22 mouse cellular contexts compared by ENCODE assay signal in genomic region chr6:92030646-92031045, GRCm38 (mm10). TPM values are rescaled to one million over a fixed set of nuclear protein-coding genes. Genes with fewer than 3 reads are reported as not detected.
A peak's percentile ranks its signal among the peaks of the same experiment; 100 is the strongest.
DNase-seq lines count a peak whose midpoint lies in the region; ATAC-seq and TF ChIP-seq lines count a peak whose summit lies in the region.
"Had no signal": no experiment of that assay in that cellular context is flagged by ENCODE, and none has a peak within 500 bp of the region (broad histone marks: within the 10 kb centered on the region; RNA-seq: fewer than 3 reads in every experiment).

No protein-coding gene starts in this region.

- no peak for ATAC-seq in kidney, embryonic 14.5 days (ENCODE audit: low FRiP score, low TSS enrichment)
- peak; percentile 23; the same call in 1 of the 2 replicates for ATAC-seq in liver, embryonic 12.5 days
- peak; percentile 62 for ATAC-seq in stomach, postnatal 0 days (ENCODE audit: low FRiP score, low TSS enrichment)
- no peak for ATAC-seq in midbrain, embryonic 14.5 days (ENCODE audit: low FRiP score, low TSS enrichment)
- ATAC-seq: forebrain, embryonic 14.5 days; midbrain, embryonic 13.5 days had no signal

- H3K36me3 ChIP-seq in heart, adult 2 months (ENCODE audit: control insufficient read depth, insufficient read depth, low read length): no peaks in the 10 kb centered on the region; the same call in 1 of the 2 replicates
- peaks cover 11% of the 10 kb centered on the region; the same call in 1 of the 2 replicates for H3K36me3 ChIP-seq in heart, embryonic 10.5 days
- no peaks in the 10 kb centered on the region for H3K36me3 ChIP-seq in kidney, embryonic 14.5 days (ENCODE audit: control insufficient read depth, insufficient read depth, low read length)
- H3K36me3 ChIP-seq in liver, embryonic 12.5 days: no peaks in the 10 kb centered on the region
- H3K36me3 ChIP-seq in stomach, postnatal 0 days (ENCODE audit: control insufficient read depth, insufficient read depth, low read length): no peaks in the 10 kb centered on the region
- H3K36me3 ChIP-seq in midbrain, embryonic 14.5 days (ENCODE audit: control insufficient read depth, insufficient read depth, low read length): no peaks in the 10 kb centered on the region
- H3K36me3 ChIP-seq: embryonic facial prominence, embryonic 13.5 days; heart, embryonic 15.5 days; limb, embryonic 12.5 days; liver, embryonic 15.5 days; midbrain, embryonic 13.5 days; neural tube, embryonic 13.5 days had no signal

- 48% methylated on average over 8 of the region's 8 CpGs for WGBS in heart, adult 2 months
- WGBS in heart, embryonic 10.5 days: 45% methylated on average over 8 of the region's 8 CpGs
- 67% methylated on average over 8 of the region's 8 CpGs for WGBS in kidney, embryonic 14.5 days
- WGBS in liver, embryonic 12.5 days (ENCODE audit: insufficient replicate concordance): 47% methylated on average over 8 of the region's 8 CpGs
- WGBS in stomach, postnatal 0 days: 70% methylated on average over 8 of the region's 8 CpGs
- 78% methylated on average over 8 of the region's 8 CpGs for WGBS in midbrain, embryonic 14.5 days

- intact Hi-C loops in heart, adult 2 months (cut with DNase I): no loop called here

- no peak for TF ChIP-seq CTCF in heart, adult 2 months (IDR thresholded peaks at IDR 0.05)
- no peak for TF ChIP-seq CTCF in stomach, postnatal 0 days (IDR thresholded peaks at IDR 0.05; ENCODE audit: low read depth)

- peaks cover 25% of the 10 kb centered on the region for H3K4me1 ChIP-seq in heart, adult 2 months (ENCODE audit: control insufficient read depth, insufficient read depth, low read length)
- H3K4me1 ChIP-seq in heart, embryonic 10.5 days: peaks cover 38% of the 10 kb centered on the region
- peaks cover 9% of the 10 kb centered on the region for H3K4me1 ChIP-seq in kidney, embryonic 14.5 days (ENCODE audit: control insufficient read depth, insufficient read depth, low read length)
- no peaks in the 10 kb centered on the region for H3K4me1 ChIP-seq in liver, embryonic 12.5 days
- H3K4me1 ChIP-seq in stomach, postnatal 0 days (replicated peaks; ENCODE audit: control insufficient read depth, insufficient read depth): peaks cover 9% of the 10 kb centered on the region
- no peaks in the 10 kb centered on the region for H3K4me1 ChIP-seq in midbrain, embryonic 14.5 days (ENCODE audit: control insufficient read depth, insufficient read depth, low read length)
- H3K4me1 ChIP-seq: midbrain, embryonic 13.5 days; neural tube, embryonic 13.5 days had no signal

- no peak for TF ChIP-seq EP300 in heart, adult 2 months (IDR thresholded peaks at IDR 0.05; ENCODE audit: insufficient read depth, low read depth, low read length)
- no peak for TF ChIP-seq EP300 in stomach, postnatal 0 days (optimal IDR thresholded peaks at IDR 0.05)

- no peak overlapping the region for H3K4me2 ChIP-seq in kidney, embryonic 14.5 days (replicated peaks; ENCODE audit: low read depth, low read length)
- H3K4me2 ChIP-seq in liver, embryonic 12.5 days: no peak overlapping the region
- H3K4me2 ChIP-seq in stomach, postnatal 0 days (replicated peaks; ENCODE audit: low read depth): no peak overlapping the region
- H3K4me2 ChIP-seq in midbrain, embryonic 14.5 days (ENCODE audit: low read length): no peak overlapping the region
- H3K4me2 ChIP-seq: embryonic facial prominence, embryonic 13.5 days; heart, embryonic 15.5 days; limb, embryonic 12.5 days; liver, embryonic 15.5 days; midbrain, embryonic 13.5 days; neural tube, embryonic 13.5 days had no signal

- no peaks in the 10 kb centered on the region for H3K27me3 ChIP-seq in heart, adult 2 months (ENCODE audit: control insufficient read depth, insufficient read depth, low read length)
- no peaks in the 10 kb centered on the region for H3K27me3 ChIP-seq in heart, embryonic 10.5 days (ENCODE audit: insufficient read depth, poor library complexity, severe bottlenecking)
- no peaks in the 10 kb centered on the region for H3K27me3 ChIP-seq in kidney, embryonic 14.5 days (ENCODE audit: control insufficient read depth, insufficient read depth, low read length)
- 0 out of 2 replicates have a peak, but pooled peaks cover 4% of the 10 kb centered on the region for H3K27me3 ChIP-seq in liver, embryonic 12.5 days (replicated peaks)
- no peaks in the 10 kb centered on the region for H3K27me3 ChIP-seq in stomach, postnatal 0 days (ENCODE audit: control insufficient read depth, insufficient read depth, low read length)
- H3K27me3 ChIP-seq in midbrain, embryonic 14.5 days (ENCODE audit: control insufficient read depth, insufficient read depth, low read length): no peaks in the 10 kb centered on the region
- H3K27me3 ChIP-seq: embryonic facial prominence, embryonic 13.5 days; heart, embryonic 15.5 days; limb, embryonic 12.5 days; liver, embryonic 15.5 days; midbrain, embryonic 13.5 days; neural tube, embryonic 13.5 days had no signal

- H3K4me3 ChIP-seq in heart, adult 2 months: no peak overlapping the region
- H3K4me3 ChIP-seq in heart, embryonic 10.5 days: no peak overlapping the region
- H3K4me3 ChIP-seq in kidney, embryonic 14.5 days (ENCODE audit: low read length): no peak overlapping the region
- H3K4me3 ChIP-seq in liver, embryonic 12.5 days: no peak overlapping the region
- H3K4me3 ChIP-seq in stomach, postnatal 0 days (ENCODE audit: low read depth, low read length): no peak overlapping the region
- no peak overlapping the region for H3K4me3 ChIP-seq in midbrain, embryonic 14.5 days (replicated peaks; ENCODE audit: low read depth, low read length)
- H3K4me3 ChIP-seq: embryonic facial prominence, embryonic 13.5 days; heart, embryonic 15.5 days; limb, embryonic 12.5 days; liver, embryonic 15.5 days; midbrain, embryonic 13.5 days; neural tube, embryonic 13.5 days had no signal

- no peaks in the 10 kb centered on the region for H3K9me3 ChIP-seq in heart, embryonic 10.5 days
- H3K9me3 ChIP-seq in kidney, embryonic 14.5 days (ENCODE audit: control insufficient read depth, low read length): no peaks in the 10 kb centered on the region
- no peaks in the 10 kb centered on the region for H3K9me3 ChIP-seq in liver, embryonic 12.5 days (replicated peaks)
- H3K9me3 ChIP-seq in stomach, postnatal 0 days (ENCODE audit: control insufficient read depth, low read length): no peaks in the 10 kb centered on the region
- no peaks in the 10 kb centered on the region for H3K9me3 ChIP-seq in midbrain, embryonic 14.5 days (ENCODE audit: control insufficient read depth, low read length)
- H3K9me3 ChIP-seq: embryonic facial prominence, embryonic 13.5 days; heart, embryonic 15.5 days; limb, embryonic 12.5 days; liver, embryonic 15.5 days; midbrain, embryonic 13.5 days; neural tube, embryonic 13.5 days had no signal

- no peak overlapping the region for H3K9ac ChIP-seq in heart, adult 2 months (ENCODE audit: low read depth, low read length)
- no peak overlapping the region for H3K9ac ChIP-seq in kidney, embryonic 14.5 days (ENCODE audit: low read depth, low read length)
- H3K9ac ChIP-seq in liver, embryonic 12.5 days: no peak overlapping the region
- H3K9ac ChIP-seq in stomach, postnatal 0 days (ENCODE audit: low read length): no peak overlapping the region
- H3K9ac ChIP-seq in midbrain, embryonic 14.5 days (replicated peaks; ENCODE audit: low read length): no peak overlapping the region
- H3K9ac ChIP-seq: embryonic facial prominence, embryonic 13.5 days; heart, embryonic 15.5 days; limb, embryonic 12.5 days; liver, embryonic 15.5 days; midbrain, embryonic 13.5 days; neural tube, embryonic 13.5 days had no signal

- no peak for TF ChIP-seq POLR2A in heart, adult 2 months (IDR thresholded peaks at IDR 0.05; ENCODE audit: insufficient read depth, low read depth, low read length)

- peak overlapping the region; percentile 15; the same call in 1 of the 2 replicates for H3K27ac ChIP-seq in heart, adult 2 months
- H3K27ac ChIP-seq in heart, embryonic 10.5 days: no peak overlapping the region
- H3K27ac ChIP-seq in kidney, embryonic 14.5 days (ENCODE audit: low read depth, low read length): no peak overlapping the region
- H3K27ac ChIP-seq in liver, embryonic 12.5 days: no peak overlapping the region
- H3K27ac ChIP-seq in stomach, postnatal 0 days (replicated peaks): no peak overlapping the region
- H3K27ac ChIP-seq in midbrain, embryonic 14.5 days (replicated peaks; ENCODE audit: low read depth, low read length): no peak overlapping the region
- H3K27ac ChIP-seq: embryonic facial prominence, embryonic 13.5 days; heart, embryonic 15.5 days; limb, embryonic 12.5 days; liver, embryonic 15.5 days; midbrain, embryonic 13.5 days; neural tube, embryonic 13.5 days had no signal

- DNase-seq in heart, adult 2 months: no peak
- no peak for DNase-seq in heart, embryonic 10.5 days (ENCODE audit: low spot score)
- DNase-seq in kidney, postnatal 36 days: peak; percentile 41 to 51
- DNase-seq in stomach, postnatal 0 days (ENCODE audit: low spot score): peak; percentile 42
- DNase-seq in midbrain, embryonic 14.5 days: no peak
- DNase-seq: B cell, adult 2 months; cerebellum, adult 11 months; cerebellum, postnatal 10 days; gastrocnemius, postnatal 14 days; heart, adult 18-20 months; heart, postnatal 4 days; spleen, adult 18-20 months; thymus, postnatal 36 days had no signal

- no peaks in the 10 kb centered on the region for H3K79me2 ChIP-seq in heart, adult 2 months (replicated peaks; ENCODE audit: control insufficient read depth, insufficient read depth, low read length)

RNA-seq across cellular contexts. Expression of gene Fgd5, which starts 52.0 kb away (rescaled TPM):
- 10 to 100 TPM; 21.0 to 21.8 TPM for total RNA-seq in heart, adult 2 months (2021)
- 12.7 and 18.4 TPM in 2 replicates for polyA plus RNA-seq in heart, adult 2 months (2012; rRNA removed)
- polyA plus RNA-seq in heart, embryonic 10.5 days (2016; fragmentation: Nextera tagmentation; extraction: Ambion mirVana): 12.9 and 15.7 TPM in 2 replicates
- 9.7 and 14.0 TPM in 2 replicates for polyA plus RNA-seq in kidney, embryonic 14.5 days (2014; fragmentation: Nextera tagmentation; extraction: Ambion mirVana)
- polyA plus RNA-seq in liver, embryonic 12.5 days (2016; fragmentation: Nextera tagmentation; extraction: Ambion mirVana): 5.9 and 6.0 TPM in 2 replicates
- 2.5 and 2.7 TPM in 2 replicates for polyA plus RNA-seq in stomach, postnatal 0 days (2015; fragmentation: Nextera tagmentation; extraction: Ambion mirVana)
- polyA plus RNA-seq in midbrain, embryonic 14.5 days (2014; fragmentation: Nextera tagmentation; extraction: Ambion mirVana): 6.0 and 7.2 TPM in 2 replicates

Comparison
In these comparisons a context has a peak if more than half of its experiments do, and no peak if none do; other contexts are left out.
1. DNase-seq: peak in kidney, postnatal 36 days (2 of 2) and stomach, postnatal 0 days (single experiment); none in heart, adult 2 months (0 of 2), heart, embryonic 10.5 days (single experiment) and midbrain, embryonic 14.5 days (single experiment).
2. ATAC-seq: peak in liver, embryonic 12.5 days (single experiment) and stomach, postnatal 0 days (single experiment); none in kidney, embryonic 14.5 days (single experiment) and midbrain, embryonic 14.5 days (single experiment).